Mouse (Mus musculus) heart, embryonic 11.5 days (tissue): ENCODE data around the gene Gm49378. TPM values are rescaled to one million over a fixed set of nuclear protein-coding genes. Genes with fewer than 3 reads are reported as not detected.
A peak's percentile ranks its signal among the peaks of the same experiment; 100 is the strongest.

Experiments used
- ATAC-seq: fragments of 200-750 bp; cut with Nextera tagmentation; replicated peaks from 2 replicates; pipeline ENCODE4 v1.8.0; 2017; ENCODE audit warnings: moderate library complexity; ENCODE audit not compliant: insufficient number of reproducible peaks, low FRiP score, low TSS enrichment
- H3K27ac ChIP-seq: fragments of 300-500 bp; sonication (generic); 2 replicates; pipeline ENCODE4 v1.5.1; 2014; ENCODE audit warnings: mild to moderate bottlenecking, low read depth, low read length
- H3K27me3 ChIP-seq: fragments of 300-500 bp; sonication (generic); 2 replicates; pipeline ENCODE4 v1.6.1; 2014; ENCODE audit warnings: mild to moderate bottlenecking, low read length, mixed read lengths; ENCODE audit not compliant: control insufficient read depth, insufficient read depth
- H3K36me3 ChIP-seq: fragments of 300-500 bp; sonication (generic); 2 replicates; pipeline ENCODE4 v1.6.1; 2014; ENCODE audit warnings: mild to moderate bottlenecking, low read length, moderate library complexity, mixed read lengths; ENCODE audit not compliant: control insufficient read depth, insufficient read depth
- H3K4me1 ChIP-seq: fragments of 300-500 bp; sonication (generic); 2 replicates; pipeline ENCODE4 v1.6.1; 2014; ENCODE audit warnings: low read length; ENCODE audit not compliant: control insufficient read depth, insufficient read depth
- H3K4me2 ChIP-seq: fragments of 300-500 bp; sonication (generic); 2 replicates; pipeline ENCODE4 v1.6.1; 2014; ENCODE audit warnings: mild to moderate bottlenecking, moderate library complexity
- H3K4me3 ChIP-seq: fragments of 300-500 bp; sonication (generic); 2 replicates; pipeline ENCODE4 v1.5.1; 2014; ENCODE audit warnings: low read depth, low read length
- H3K9ac ChIP-seq: fragments of 300-500 bp; sonication (generic); 2 replicates; pipeline ENCODE4 v1.6.1; 2014; ENCODE audit warnings: mild to moderate bottlenecking, low read depth, low read length, moderate library complexity
- H3K9me3 ChIP-seq: fragments of 300-500 bp; sonication (generic); replicated peaks from 2 replicates; pipeline ENCODE4 v1.6.1; 2016; ENCODE audit warnings: low read length; ENCODE audit not compliant: control insufficient read depth
- WGBS: fragments of 180-500 bp; shearing (Covaris S2); extraction: QIAGEN DNeasy Blood & Tissue Kit; methylation state at CpG from one replicate; pipeline ENCODE4 v1.1.7; 2014; ENCODE audit not compliant: insufficient replicate concordance; 5-methylcytosine and 5-hydroxymethylcytosine counted together
- polyA plus RNA-seq: library from polyadenylated mRNA; unstranded; fragments of >200 nt; fragmentation: Nextera tagmentation; extraction: Ambion mirVana; gene quantifications from 2 replicates; pipeline ENCODE4 v1.2.1, GENCODE M21; 2014

Gm49378 gene
- polyA plus RNA-seq, 1 experiment from 2014 or later, result 4.2 TPM

DNA sequence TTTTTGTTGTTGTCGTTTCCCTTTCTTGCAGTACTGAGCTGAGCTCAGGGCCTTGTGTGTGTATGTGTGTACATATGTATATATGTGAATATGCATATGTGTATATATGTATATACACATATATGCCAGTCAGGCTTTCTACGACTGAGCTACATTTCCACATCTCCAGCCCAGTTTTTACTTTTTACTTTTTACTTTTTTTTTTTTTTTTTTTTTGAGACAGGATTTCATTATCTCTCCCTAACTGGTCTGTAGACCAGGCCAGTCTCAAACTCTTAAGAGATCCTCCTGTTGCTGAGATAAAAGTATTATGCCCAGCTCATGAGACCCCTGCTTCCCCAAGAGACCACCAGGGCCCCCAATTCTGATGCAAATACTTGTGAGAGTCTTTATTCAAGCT is 20.9 kb downstream of the Gm49378 start:
- ATAC-seq, result no peak
- no peaks in the 10 kb centered on the region for H3K36me3 ChIP-seq
- H3K4me2 ChIP-seq, result no peak overlapping the region
- H3K27me3 ChIP-seq, result no peaks in the 10 kb centered on the region
- WGBS, result 77% methylated on average over 2 of the region's 2 CpGs
- H3K4me1 ChIP-seq, result peaks cover 17% of the 10 kb centered on the region; the same call in 1 of the 2 replicates
- H3K9ac ChIP-seq, result no peak overlapping the region
- no peaks in the 10 kb centered on the region for H3K9me3 ChIP-seq
- no peak overlapping the region for H3K4me3 ChIP-seq
- no peak overlapping the region for H3K27ac ChIP-seq

- H3K36me3 ChIP-seq, result no peaks in the 10 kb centered on the region
- no peak overlapping the region for H3K9ac ChIP-seq
- no peak overlapping the region for H3K4me2 ChIP-seq
- peaks cover 17% of the 10 kb centered on the region; the same call in 1 of the 2 replicates for H3K4me1 ChIP-seq
- no peak overlapping the region for H3K4me3 ChIP-seq
- 52% methylated on average over 2 of the region's 2 CpGs for WGBS
- no peaks in the 10 kb centered on the region for H3K27me3 ChIP-seq
- ATAC-seq, result no peak
- H3K27ac ChIP-seq, result no peak overlapping the region
- H3K9me3 ChIP-seq, result no peaks in the 10 kb centered on the region
Measured at GRCm38 (mm10) chr14:55615876-55616275, 21.8 kb downstream of the Gm49378 start.

DNA sequence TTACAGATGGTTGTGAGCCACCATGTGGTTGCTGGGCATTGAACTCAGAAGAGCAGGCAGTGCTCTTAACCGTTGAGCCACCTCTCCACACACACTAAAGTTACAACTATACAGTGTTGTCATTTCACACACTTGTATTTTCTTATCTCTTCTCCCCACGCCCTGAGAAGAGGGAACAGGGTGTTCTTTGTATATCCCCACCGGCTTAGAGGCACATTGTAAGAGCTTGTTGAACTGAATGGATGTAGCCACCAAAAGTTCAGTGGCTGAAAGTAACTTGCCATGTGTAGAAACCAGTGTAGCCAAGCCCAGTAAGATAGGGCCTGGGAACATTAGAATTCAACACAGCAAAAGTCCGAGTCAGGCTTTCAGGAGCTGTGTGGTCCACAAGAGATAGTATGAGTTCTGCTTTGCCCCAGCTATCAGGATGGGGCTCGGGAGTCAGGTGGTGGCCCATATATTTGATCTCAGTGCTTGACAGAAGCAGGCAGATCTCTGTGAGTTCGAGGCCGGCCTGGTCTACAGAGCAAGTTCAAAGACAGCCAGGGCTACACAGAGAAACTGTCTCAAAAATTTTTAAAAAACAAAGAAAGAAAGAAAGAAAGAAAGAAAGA is 23.0 kb downstream of the Gm49378 start:
- Histone ChIP-seq H3K9me3 (no peaks in the 10 kb centered on the region), H3K9ac (no peak overlapping the region), H3K4me2 (no peak overlapping the region), H3K4me3 (no peak overlapping the region), H3K27ac (no peak overlapping the region), H3K4me1 (peaks cover 17% of the 10 kb centered on the region; the same call in 1 of the 2 replicates), H3K36me3 (no peaks in the 10 kb centered on the region), H3K27me3 (no peaks in the 10 kb centered on the region)
- no peak for ATAC-seq
- WGBS, result 63% methylated on average over 7 of the region's 7 CpGs

DNA sequence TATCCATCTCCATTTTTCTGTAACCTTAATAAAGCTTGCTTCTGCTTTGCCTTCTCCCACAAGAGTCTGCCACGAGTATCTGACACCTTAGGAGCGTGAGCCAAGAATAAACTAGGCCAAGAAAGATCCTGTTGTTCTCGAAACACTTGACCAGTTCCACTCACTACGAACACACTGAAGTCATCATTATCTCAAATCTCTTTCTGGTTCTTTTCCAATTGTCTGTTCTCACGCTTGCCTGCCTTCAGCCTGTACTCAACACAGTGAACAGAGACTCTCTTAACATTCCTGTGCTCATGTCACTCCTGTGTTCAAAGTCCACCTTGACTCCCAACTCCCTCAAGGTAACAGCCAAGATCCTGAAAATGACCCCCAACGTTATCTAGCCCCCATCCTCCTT is 24.3 kb downstream of the Gm49378 start:
- H3K27ac ChIP-seq, result 0 out of 2 replicates have a peak overlapping the region, but pooled peaks have one; percentile 18

DNA sequence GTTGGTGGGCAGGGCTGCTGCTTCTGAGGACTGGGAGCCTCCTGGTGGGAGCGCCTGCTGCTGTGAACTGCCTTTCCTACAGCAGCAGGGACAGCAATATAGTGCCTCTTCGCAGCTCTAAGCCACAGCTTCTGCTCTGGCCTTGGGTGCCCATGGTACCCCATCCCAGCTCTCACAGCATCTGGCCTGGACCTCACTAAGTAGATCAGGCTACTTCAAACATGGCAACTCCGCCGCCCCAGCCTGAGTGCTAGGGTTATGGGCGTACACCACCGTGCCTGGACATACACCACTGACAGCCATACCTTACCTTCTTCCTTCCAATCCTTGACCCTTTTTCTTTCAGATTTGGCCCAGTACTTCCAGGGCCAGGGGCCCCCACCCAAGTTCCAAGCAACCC is 29.4 kb downstream of the Gm49378 start:
- Histone ChIP-seq H3K27me3 (no peaks in the 10 kb centered on the region), H3K36me3 (peaks cover 17% of the 10 kb centered on the region), H3K27ac (no peak overlapping the region), H3K4me3 (no peak overlapping the region), H3K9me3 (no peaks in the 10 kb centered on the region), H3K4me1 (peaks cover 14% of the 10 kb centered on the region; the same call in 1 of the 2 replicates), H3K9ac (no peak overlapping the region), H3K4me2 (no peak overlapping the region)
- WGBS, result 87% methylated on average over 6 of the region's 6 CpGs
- no peak for ATAC-seq

More for the DNA sequence above, 24.3 kb downstream of the Gm49378 start:
- 38% methylated on average over 6 of the region's 6 CpGs for WGBS
- Histone ChIP-seq H3K9ac (no peak overlapping the region), H3K9me3 (no peaks in the 10 kb centered on the region), H3K27me3 (no peaks in the 10 kb centered on the region), H3K4me1 (0 out of 2 replicates have a peak, but pooled peaks cover 12% of the 10 kb centered on the region), H3K36me3 (peaks cover 7% of the 10 kb centered on the region; the same call in 1 of the 2 replicates), H3K4me3 (no peak overlapping the region), H3K4me2 (no peak overlapping the region)
- ATAC-seq, result no peak

DNA sequence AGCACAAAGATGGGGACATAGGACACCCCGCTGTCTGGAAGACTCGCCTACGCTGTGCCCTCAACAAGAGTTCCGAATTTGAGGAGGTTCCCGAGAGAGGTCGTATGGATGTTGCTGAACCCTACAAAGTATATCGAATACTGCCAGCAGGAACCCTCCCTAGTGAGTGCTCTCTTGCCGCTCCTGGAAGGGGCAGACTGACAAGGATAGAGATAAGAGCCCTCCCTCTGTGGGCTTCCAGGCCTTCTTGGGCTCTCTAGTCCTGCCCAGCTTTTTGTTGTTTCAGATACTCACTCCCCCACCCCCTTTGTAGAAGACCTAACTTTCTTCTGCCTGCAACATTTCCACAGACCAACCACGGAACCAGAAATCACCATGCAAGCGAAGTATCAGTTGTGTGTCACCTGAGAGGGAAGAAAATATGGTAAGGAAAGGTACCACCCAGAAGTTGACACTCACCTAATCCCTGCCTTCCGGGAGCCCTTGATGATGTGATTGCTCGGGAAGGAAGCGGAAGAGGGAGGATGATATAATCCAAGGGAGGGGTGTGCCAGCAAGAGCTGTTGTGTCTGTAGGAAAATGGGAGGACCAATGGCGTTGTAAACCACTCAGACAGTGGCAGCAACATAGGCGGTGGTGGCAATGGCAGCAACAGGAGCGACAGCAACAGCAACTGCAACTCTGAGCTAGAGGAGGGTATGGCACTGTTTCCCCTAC is 31.8 kb downstream of the Gm49378 start:
- H3K4me3 ChIP-seq, result no peak overlapping the region
- H3K36me3 ChIP-seq, result peaks cover 32% of the 10 kb centered on the region
- peaks cover 11% of the 10 kb centered on the region; the same call in 1 of the 2 replicates for H3K4me1 ChIP-seq
- no peak overlapping the region for H3K9ac ChIP-seq
- H3K9me3 ChIP-seq, result no peaks in the 10 kb centered on the region
- H3K27me3 ChIP-seq, result no peaks in the 10 kb centered on the region
- WGBS, result 77% methylated on average over 16 of the region's 16 CpGs
- H3K4me2 ChIP-seq, result no peak overlapping the region
- ATAC-seq, result no peak
- no peak overlapping the region for H3K27ac ChIP-seq

GRCm38 (mm10) chr14:55604823-55605222 is 32.9 kb downstream of the Gm49378 start:
- no peaks in the 10 kb centered on the region for H3K27me3 ChIP-seq
- no peak overlapping the region for H3K9ac ChIP-seq
- ATAC-seq, result no peak
- H3K4me3 ChIP-seq, result no peak overlapping the region
- H3K9me3 ChIP-seq, result no peaks in the 10 kb centered on the region
- WGBS, result 94% methylated on average over 11 of the region's 11 CpGs
- H3K27ac ChIP-seq, result no peak overlapping the region
- no peak overlapping the region; the same call in 1 of the 2 replicates for H3K4me2 ChIP-seq
- H3K36me3 ChIP-seq, result peaks cover 34% of the 10 kb centered on the region
- peaks cover 11% of the 10 kb centered on the region; the same call in 1 of the 2 replicates for H3K4me1 ChIP-seq

GRCm38 (mm10) chr14:55603633-55604576 is 33.8 kb downstream of the Gm49378 start:
- Histone ChIP-seq H3K9me3 (no peaks in the 10 kb centered on the region), H3K9ac (peak overlapping the region; percentile 76), H3K4me1 (peaks cover 11% of the 10 kb centered on the region; the same call in 1 of the 2 replicates), H3K4me3 (peak overlapping the region; percentile 40), H3K4me2 (peak overlapping the region; percentile 74), H3K27ac (peak overlapping the region; percentile 85), H3K27me3 (no peaks in the 10 kb centered on the region), H3K36me3 (peaks cover 36% of the 10 kb centered on the region)
- ATAC-seq, result peak; percentile 84
- 16% methylated on average over 19 of the region's 19 CpGs for WGBS
